Mouse (Mus musculus) embryo, embryonic 10.5 days (tissue): ENCODE measurements at regions not wholly inside any gene's neighbourhood (a gene's known extent, or its start where the extent isn't known, plus 50 kb on each side); places are given as distances from the start of the nearest gene placed in this dataset.
A peak's percentile ranks its signal among the peaks of the same experiment; 100 is the strongest.

Experiments used
- DNase-seq: peaks from one replicate; pipeline ENCODE4 v3.0.0-alpha.2; 2015; ENCODE audit warnings: low spot score

- peak; percentile 31 for DNase-seq
These were observed 503.2 kb upstream of the Smim15 start for GRCm38 (mm10) chr13:107540784-107541634.

GRCm38 (mm10) chr13:107540305-107540704 lies 503.9 kb upstream of the Smim15 start:
- DNase-seq = no peak

- no peak for DNase-seq
These were observed 504.4 kb upstream of the Smim15 start for GRCm38 (mm10) chr13:107539867-107540266.

GRCm38 (mm10) chr13:107539326-107539725 lies 504.9 kb upstream of the Smim15 start:
- no peak for DNase-seq

GRCm38 (mm10) chr13:107535213-107535612 lies 509.0 kb upstream of the Smim15 start:
- no peak for DNase-seq

GRCm38 (mm10) chr13:107533323-107533722 lies 510.9 kb upstream of the Smim15 start:
- no peak for DNase-seq

- no peak for DNase-seq
These were observed 509.6 kb upstream of the Kif2a start for GRCm38 (mm10) chr13:107531528-107531927.

- DNase-seq = no peak
These were observed 509.1 kb upstream of the Kif2a start for GRCm38 (mm10) chr13:107531026-107531425.

GRCm38 (mm10) chr13:107530392-107530791 lies 508.5 kb upstream of the Kif2a start:
- DNase-seq = no peak

GRCm38 (mm10) chr13:107528724-107529456 lies 507.0 kb upstream of the Kif2a start:
- DNase-seq = no peak

- DNase-seq = no peak
These were observed 501.0 kb upstream of the Kif2a start for GRCm38 (mm10) chr13:107522942-107523341.

GRCm38 (mm10) chr13:107514236-107514635 lies 492.3 kb upstream of the Kif2a start:
- no peak for DNase-seq

GRCm38 (mm10) chr13:107513274-107514146 lies 491.6 kb upstream of the Kif2a start:
- no peak for DNase-seq

GRCm38 (mm10) chr13:107507336-107507735 lies 485.4 kb upstream of the Kif2a start:
- no peak for DNase-seq

GRCm38 (mm10) chr13:107506832-107507231 lies 484.9 kb upstream of the Kif2a start:
- no peak for DNase-seq

GRCm38 (mm10) chr13:107505318-107505717 lies 483.4 kb upstream of the Kif2a start:
- no peak for DNase-seq

- peak; percentile 36 for DNase-seq
These were observed 480.3 kb upstream of the Kif2a start for GRCm38 (mm10) chr13:107502261-107502660.

- DNase-seq = no peak
These were observed 479.0 kb upstream of the Kif2a start for GRCm38 (mm10) chr13:107500776-107501489.

- no peak for DNase-seq
These were observed 477.4 kb upstream of the Kif2a start for GRCm38 (mm10) chr13:107499296-107499695.

- DNase-seq = no peak
These were observed 473.3 kb upstream of the Kif2a start for GRCm38 (mm10) chr13:107495161-107495732.

- no peak for DNase-seq
These were observed 471.8 kb upstream of the Kif2a start for GRCm38 (mm10) chr13:107493765-107494164.
